Mouse (Mus musculus) c-Kit-negative CD71-positive TER-119-positive erythroid progenitor cells, embryonic 14.5 days (primary cell): Measurements from ENCODE around the gene Enah.

Experiments
- DNase-seq: peaks from one replicate; pipeline ENCODE4 v3.0.0-alpha.2; 2013; ENCODE audit warnings: low read depth, low spot score

The Enah gene

DNA sequence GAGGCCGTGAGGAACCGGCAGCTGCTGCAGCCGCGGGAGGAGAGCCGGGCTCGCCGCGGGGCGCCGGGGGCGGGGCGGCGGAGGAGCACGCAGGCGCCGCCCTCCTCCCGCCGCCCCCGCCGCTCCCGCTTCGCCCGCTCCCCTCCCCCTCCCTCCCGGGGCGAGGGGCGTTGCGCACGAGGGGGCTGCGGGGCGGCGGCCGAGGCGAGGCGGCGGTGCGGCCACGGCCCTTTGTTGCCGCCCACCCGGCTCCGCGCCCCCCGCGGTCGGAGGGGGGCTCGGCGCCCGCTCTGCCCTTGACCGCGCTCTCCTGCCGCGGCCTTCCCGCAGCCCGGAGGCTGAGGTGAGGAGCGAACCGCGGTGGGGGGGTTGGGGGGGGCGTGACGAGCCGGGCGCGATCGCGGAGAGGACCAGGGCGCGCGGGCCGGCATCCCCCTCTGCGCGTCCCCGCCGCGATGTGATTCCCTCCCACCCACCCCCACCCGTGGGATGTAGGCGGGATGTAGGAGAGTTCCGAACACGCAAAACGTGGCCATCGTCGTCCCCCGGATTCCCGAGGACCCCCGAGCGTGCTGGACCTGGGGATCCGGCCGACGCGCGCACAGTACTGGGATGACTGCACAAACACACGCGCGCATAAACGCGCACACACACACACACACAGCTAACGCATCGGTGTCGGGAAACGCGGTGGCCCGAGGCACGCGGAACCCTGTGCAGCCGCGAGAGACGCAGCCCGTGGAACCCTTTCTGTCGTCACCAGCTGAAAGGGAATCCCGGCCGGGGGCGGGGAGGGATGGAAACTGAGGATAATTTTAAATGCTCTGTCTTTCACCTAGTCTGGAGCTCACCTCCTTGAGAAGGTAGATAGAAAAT, at the start of gene Enah:
TSS of gene Enah (minus strand) at position 65 of the 876 bp plus-strand sequence.
- no peak for DNase-seq

DNA sequence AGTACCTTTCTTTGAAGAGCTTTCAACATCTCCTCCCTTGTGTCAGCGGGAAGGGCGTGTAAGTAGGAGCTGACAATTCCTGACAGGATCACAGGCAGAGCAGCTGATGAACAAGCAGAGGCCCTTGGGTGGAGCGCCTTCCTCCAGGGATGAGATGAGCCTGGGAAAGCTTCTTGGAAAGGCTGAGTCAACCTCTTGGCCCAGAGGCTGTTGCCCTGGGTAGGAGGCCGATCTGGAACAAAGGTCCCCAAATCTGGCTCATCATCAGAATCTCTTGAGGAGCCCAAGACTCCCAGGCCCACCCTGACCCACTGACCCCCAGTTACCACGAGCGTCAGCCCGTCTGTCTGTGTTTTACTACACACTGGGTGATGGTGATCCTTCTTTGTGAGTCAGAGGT, 48.3 kb upstream of the Enah start:
- DNase-seq = no peak

DNA sequence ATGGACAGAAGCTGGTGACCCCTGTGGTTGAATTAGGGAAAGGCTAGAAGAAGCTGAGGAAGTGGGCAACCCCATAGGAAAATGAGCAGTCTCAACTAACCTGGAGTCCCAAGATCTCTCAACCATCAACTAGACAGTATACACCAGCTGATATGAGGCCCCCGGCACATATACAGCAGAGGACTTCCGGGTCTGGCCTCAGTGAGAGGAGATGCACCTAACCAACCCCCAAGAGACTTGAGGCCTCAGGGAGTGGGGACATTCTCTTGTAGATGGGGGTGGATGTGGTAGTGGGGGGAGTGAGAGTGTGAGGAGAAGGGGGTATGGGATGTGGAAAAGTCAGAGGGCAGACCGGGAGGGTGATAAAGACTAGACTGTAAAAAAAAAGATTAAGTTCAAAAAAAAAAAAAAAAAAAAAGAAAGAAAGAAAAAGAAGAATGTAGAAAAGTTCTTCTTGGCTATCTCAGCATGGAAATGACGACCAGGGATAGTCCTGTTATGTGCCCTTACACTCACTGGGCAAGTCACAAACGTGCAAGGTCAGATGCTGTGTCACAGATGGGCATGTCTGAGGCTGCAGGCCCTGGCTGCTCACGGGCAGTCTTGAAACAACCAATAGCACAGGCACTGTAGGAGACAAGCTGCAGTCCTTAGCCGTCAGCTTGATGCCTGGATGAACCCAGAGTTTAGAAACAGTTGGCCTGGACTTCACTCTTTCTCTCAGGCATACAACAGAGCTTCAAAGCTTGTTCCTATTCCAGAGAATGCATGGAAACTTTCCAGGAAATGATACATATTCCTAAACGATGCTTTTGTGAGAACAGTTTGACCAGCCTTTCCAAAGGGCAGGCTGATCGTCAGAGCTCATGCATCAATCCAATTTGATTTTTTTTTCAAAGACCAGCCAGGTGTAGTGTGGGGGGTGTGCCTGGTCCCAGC, 47.0 kb upstream of the Enah start:
- DNase-seq = no peak

DNA sequence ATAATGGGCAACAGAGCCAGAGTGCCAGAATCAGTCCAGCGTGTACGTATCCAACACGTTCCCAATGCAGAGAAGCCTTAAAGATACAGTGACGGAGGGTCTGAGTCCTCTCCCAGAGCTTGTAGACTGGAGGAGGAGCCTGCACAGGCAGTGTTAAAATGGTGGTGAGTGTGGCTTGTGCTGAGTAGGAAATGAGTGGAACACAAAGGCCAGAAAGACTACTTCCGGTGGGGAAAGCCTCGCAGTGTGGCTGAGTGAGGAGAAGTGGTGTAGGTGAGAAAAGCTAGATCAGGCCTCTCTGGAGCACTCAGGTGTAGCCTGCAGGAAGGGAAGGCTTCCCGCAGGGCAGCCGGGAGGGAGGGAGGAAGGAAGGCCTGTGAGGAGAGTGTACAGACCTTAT, 43.9 kb upstream of the Enah start:
- no peak for DNase-seq

DNA sequence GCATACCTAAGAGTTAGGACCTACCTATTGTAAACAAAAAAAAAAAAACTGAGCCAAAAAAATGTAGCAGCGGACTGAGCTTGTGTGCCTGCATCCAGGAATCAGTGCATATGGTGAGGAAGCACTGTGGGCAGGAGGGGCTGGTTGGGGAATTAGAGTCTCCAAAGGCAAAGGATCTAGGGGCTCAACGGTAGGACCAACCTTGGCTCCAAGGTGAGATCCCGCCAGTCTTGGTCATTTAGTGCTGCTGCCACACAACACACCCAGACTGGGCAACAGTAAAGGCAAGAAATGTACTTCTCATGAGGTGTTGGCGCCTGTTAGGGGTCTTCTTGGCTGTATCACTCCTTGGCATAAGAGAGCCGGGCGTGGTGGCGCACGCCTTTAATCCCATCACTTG, 43.0 kb upstream of the Enah start:
- DNase-seq = no peak

DNA sequence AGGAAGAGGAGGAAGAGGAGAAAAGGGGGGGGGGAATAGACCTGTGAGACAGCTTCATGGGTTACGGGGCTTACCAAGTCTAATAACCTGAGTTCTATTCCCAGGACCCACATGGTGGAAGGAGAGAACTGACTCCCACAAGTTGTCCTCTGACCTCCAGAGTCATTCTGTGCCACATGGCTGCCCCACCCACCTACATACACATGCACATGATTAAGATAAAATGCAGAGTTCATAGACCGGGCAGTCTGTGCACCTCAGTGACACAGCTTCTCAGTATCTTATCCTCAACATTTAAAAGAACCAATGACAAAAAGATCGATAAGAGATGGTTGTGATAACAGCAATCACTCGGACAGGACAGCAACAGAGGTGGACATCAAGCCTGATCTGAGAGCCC, 41.4 kb upstream of the Enah start:
- no peak for DNase-seq

DNA sequence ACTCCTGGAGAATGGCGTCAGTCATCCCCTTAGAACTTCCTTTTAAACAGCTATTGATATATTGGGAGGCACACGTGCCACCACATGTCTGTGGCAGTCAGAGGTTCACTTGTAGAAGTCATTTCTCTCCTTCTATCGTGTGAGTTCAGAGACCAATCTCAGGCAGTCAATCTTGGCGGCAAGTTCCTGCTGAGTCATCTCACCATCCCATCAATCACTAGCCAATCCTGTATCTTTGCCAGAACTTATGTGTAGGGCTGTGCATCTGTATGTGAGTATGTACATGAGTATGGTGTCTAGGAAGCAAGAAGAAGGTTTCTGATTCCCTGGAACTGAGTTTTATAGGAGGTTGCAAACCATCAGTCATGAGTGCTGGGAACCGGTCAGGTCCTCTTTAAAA, 40.0 kb upstream of the Enah start:
- DNase-seq = no peak

DNA sequence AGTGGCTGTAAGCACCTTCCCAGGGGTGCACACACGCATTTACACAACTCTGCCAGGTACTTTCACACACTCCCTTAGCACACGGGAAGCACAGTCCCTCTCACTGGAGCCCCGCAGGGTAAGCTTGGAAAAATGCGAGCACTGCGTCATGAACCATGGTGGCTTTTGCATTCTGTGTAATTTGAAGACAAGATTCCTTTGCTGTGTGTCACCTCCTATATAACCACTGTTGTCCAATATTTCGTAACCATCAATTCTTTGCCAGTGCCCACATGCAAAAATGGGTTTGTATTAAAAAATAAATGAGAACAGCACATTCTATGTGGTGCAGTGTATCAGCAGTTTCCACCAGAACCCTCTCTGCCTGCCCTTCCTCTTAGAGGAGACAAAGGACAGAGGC, 38.2 kb upstream of the Enah start:
- DNase-seq = no peak

DNA sequence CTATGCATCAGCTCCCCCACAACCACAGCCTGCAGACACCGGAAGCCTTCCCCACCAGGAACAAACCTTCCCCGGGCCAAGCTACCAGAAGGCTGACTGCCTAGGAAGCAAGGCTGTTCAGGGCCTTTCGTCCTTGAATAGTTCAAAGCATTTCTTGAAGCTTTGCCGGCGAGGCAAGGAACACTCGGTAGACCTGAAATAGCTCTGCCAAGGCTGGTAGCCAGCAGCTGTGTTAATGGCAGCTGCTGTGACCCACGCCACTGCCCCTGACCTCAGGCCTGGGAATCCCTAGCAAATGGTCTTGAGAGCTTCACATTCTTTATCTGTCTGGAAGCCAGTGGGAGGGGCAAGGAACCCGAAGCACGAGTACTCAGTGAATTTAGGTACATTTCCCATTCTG, 35.3 kb upstream of the Enah start:
- DNase-seq = no peak

DNA sequence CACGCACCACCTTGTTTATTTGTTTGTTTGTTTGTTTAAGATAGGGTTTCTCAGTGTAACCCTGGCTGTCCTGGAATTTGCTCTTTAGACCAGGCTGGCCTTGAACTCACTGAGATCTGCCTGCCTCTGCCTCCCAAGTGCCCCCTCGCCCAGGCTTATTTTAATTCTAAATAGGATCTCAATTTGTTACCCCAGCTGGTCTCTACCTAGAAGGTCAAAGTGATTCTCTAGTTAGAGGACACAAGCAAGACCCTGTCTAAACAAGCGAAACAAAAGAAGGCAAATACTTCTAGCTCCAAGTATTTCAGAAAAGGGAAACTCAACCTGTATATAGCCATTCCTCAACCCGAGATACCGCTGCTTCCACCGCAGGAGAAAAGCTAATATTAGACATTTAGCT, 34.9 kb upstream of the Enah start:
- no peak for DNase-seq

DNA sequence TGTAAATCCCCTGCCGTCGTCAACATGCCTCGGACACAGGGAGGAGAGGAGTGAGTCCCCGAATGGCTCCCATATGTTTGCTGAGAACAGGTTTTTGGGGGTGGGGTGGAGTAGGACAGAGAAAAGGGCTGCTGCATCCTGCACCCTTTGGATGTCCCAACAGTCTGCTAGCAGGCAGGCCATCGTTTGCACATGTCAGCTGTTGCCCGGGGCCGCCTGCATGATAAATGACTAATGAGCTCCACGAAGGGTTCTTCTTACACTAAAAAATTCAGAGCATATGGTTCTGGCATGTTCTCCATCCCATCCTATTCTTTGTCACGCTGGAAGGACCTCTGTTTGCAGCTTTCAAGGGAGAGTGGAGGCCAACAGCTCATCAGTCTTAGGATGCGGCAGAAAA, 33.2 kb upstream of the Enah start:
- DNase-seq = no peak

DNA sequence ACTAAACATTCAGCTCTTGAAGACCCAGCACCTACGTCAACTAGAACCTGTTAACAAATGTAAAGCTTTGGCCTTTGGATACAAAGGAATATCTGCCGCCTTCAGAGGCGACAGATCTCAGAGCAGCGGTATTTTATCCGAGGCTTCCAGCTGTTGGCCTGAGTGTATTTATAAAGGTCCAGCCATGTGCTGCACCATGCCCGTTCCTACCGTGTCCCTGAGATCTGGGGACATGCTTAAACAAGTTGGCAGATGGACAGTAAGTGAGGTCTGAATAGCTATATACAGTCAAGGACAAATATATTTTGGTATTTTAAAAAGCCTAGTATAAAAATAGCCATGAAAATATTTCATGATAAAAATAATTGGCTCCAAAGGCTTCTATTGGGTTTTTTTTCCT, 32.6 kb upstream of the Enah start:
- DNase-seq = no peak

DNA sequence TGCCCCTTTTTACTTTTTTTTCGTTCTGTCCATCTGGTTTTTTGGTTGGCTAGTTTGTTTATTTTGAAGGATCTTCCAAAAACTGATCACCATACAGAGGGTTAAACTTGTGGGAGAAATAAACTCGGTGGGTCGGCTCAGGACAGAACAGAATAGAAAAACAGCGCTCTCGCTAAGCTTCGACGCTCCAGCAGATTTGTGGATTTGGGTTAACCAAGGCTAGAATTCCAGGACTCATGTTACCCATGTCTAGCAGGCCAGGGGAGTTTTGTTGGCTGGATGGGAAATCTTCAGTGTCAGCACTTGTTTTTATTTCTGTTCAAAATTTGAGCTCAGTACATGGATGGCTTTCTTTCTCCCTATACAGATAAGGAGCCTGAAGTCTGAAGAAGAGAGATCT, 30.0 kb upstream of the Enah start:
- DNase-seq = no peak

DNA sequence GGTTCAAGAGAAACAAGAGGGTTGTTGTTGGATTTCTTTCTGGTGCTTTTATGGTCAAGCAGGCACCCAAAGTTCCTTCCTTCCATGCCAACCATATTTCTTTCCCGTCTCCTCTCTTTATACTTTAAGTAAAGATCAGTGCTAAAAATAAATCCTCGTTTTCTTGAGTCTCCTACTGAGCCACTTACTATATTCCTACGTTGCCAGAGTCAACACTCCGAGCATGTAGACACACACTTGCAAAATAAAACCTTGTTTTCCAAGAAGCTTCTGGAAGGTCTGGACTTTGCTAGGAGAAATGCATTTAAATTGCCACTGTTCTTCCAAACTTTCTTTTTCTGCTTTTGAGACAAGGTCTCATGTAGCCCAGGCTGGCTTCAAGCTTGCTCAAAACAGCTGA, 28.3 kb upstream of the Enah start:
- DNase-seq = no peak

DNA sequence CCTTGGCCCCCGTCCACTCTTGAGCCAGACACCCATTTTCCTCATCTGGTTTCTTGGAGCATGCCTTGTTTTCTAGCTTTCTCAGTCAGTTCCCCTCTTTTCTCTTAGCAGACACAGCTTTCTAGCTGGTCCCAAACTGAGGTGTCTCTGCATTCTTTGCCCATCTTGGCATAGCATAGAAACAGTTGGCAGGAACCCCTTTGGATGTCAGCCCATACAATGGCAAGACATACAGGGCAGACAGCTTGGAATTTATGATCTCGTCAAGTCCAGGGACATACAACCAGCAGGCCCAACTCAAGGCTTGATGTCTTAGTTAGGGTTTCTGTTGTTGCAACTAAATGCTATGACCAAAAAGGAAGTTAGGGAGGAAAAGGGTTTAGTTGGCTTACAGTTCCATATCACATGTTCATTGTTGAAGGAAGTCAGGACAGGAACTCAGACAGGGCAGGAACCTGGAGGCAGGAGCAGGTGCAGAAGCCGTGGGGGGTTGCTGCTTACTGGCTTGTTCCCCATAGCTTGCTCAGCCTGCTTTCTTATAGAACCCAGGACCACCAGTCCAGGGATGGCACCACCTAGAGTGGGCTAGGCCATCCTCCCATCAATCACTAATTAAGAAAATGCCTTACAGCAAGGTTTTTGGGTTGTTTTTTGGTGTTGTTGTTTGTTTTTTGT, 27.4 kb upstream of the Enah start:
- no peak for DNase-seq

DNA sequence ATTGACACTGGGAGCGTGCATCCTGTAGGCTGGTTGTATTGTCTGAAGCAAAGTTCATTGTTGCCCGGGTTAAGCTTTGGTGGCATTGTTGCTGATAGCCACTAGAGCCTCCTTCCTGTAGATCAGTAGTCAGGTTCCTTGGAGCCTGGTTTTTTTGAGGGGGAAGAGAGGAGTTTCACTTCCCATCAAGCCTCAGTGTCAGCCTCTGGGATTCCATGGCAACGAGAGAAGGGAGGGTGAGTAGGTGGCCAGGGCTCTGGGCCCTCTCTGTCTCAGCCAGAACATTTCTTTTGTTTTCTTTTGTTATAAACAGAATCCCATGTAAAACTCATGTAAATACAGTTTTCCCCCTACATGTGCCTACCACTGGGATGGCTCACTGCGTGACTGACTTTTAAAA, 25.4 kb upstream of the Enah start:
- DNase-seq = no peak

DNA sequence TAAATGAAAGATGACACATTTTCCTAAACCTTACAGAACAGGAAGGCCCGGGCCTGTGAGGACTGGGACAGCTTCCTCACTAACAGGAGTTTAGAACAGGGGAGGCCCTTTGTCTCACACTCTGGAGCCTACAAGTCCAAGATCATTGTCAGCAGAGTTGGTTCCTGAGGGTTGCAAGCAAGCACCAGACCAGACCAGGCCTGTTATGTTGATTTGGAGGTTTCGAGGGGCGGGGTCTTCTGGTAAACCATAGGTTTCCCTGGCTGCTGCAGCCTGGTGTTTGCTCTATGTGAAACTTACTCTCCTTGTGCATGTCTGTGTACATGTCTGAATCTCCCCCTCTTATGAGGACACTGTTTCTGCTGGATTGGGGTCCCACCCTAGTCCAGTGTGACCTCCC, 20.7 kb upstream of the Enah start:
- DNase-seq = no peak

DNA sequence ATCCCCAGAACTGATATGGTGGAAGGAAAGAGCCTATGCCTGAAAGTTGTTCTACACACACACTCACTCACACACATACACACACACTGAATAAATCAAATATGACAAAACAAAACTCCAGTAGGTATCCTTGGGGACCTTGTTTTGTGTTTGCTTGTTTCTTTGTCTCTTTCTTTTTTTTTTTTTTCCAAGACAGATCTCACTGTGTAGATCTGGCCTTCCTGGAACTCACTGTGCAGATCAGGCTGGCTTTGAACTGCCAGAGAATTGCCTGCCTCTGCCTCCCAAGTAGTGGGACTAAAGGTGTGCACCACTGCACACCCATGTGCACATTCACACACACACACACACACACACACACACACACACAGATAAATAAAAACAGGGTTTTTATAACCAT, 12.0 kb upstream of the Enah start:
- no peak for DNase-seq

DNA sequence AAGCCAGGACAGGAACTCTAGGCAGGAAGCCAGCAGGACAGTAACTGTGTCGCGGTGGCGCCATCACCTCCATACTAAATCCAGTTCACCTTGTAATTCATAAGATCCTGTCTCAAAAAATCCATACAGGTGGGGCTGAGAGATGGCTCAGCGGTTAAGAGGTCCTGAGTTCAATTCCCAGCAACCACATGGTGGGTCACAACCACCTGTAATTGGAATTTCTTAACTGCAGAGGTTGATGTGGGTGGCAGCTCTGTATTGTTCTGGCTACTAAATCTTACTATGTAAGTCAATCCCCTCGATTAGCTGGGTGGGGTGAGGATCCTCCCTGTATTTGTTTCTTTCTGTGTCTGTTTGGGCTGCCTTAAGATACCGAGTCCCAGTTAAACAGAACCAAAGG, 11.3 kb upstream of the Enah start:
- no peak for DNase-seq

DNA sequence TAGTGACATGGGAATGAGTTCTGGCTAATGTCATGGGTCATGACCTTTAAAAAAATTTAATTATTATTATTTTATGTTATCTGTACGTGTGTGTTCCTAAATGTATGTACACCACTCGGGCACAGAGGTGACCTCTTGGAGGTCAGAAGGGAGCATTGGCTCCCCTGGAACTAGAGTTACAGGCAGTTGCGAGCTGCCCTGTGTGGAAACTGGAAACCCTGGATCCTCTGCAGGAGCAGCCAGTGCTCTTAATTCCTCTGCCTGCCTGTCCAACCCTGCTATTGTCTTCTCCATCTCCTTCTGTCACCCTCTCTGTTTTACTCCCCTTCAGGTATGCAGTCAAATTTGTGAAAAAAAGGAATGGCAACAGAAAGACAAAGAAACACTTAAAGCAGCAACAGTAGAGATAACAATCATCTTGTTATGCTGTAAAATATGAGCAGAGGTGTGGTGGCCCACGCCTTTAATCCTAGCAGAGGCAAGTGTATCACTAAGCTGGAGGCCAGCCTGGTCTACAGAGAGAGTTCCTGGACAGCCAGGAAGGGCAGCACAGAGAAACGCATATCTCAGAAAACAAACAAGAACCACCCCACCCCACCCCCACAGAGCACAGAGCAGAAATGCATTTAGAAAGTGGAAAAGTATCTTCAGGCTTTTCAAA, 10.3 kb upstream of the Enah start:
- no peak for DNase-seq
